Mouse (Mus musculus): Measurements from ENCODE around the gene Mgp.
"Not testable (repeated sequence)": the region's sequence is repeated elsewhere in the genome, so short reads cannot be mapped to it uniquely, and the experiment has no call there.

Gene Mgp

GRCm38 (mm10) chr6:136898222-136898621 lies 22.6 kb upstream of the Mgp start:
- no peak for DNase-seq (ENCODE audit: low spot score in 2 of 2)

GRCm38 (mm10) chr6:136897789-136898188 lies 22.2 kb upstream of the Mgp start:
- no peak for DNase-seq (ENCODE audit: low spot score in 2 of 2)

GRCm38 (mm10) chr6:136894532-136895339 lies 19.1 kb upstream of the Mgp start:
- no peak for DNase-seq (ENCODE audit: low spot score in 2 of 2)

GRCm38 (mm10) chr6:136892002-136892401 lies 16.4 kb upstream of the Mgp start:
- no peak for DNase-seq (ENCODE audit: low spot score in 2 of 2)

GRCm38 (mm10) chr6:136889554-136889953 lies 13.9 kb upstream of the Mgp start:
- no peak for DNase-seq (ENCODE audit: low spot score in 2 of 2)

GRCm38 (mm10) chr6:136889067-136889466 lies 13.4 kb upstream of the Mgp start:
- no peak for DNase-seq (ENCODE audit: low spot score in 2 of 2)

GRCm38 (mm10) chr6:136887854-136888253 lies 12.2 kb upstream of the Mgp start:
- DNase-seq (ENCODE audit: low spot score in 2 of 2): peak in 1 of 2 experiments; percentile 70

- not testable (repeated sequence) for DNase-seq (ENCODE audit: low spot score in 2 of 2)
Measured at GRCm38 (mm10) chr6:136884766-136885165, 9.1 kb upstream of the Mgp start.

- DNase-seq (ENCODE audit: low spot score in 2 of 2): no peak
Measured at GRCm38 (mm10) chr6:136883961-136884360, 8.3 kb upstream of the Mgp start.

- DNase-seq (ENCODE audit: low spot score in 2 of 2): no peak
Measured at GRCm38 (mm10) chr6:136883431-136883915, 7.8 kb upstream of the Mgp start.

GRCm38 (mm10) chr6:136881678-136882077 lies 6.1 kb upstream of the Mgp start:
- no peak for DNase-seq (ENCODE audit: low spot score in 2 of 2)

GRCm38 (mm10) chr6:136874599-136874998 lies 1.0 kb downstream of the Mgp start:
- DNase-seq (ENCODE audit: low spot score in 2 of 2): no peak

- no peak for DNase-seq (ENCODE audit: low spot score in 2 of 2)
Measured at GRCm38 (mm10) chr6:136868921-136869320, 6.7 kb downstream of the Mgp start.

GRCm38 (mm10) chr6:136866150-136866549 lies 9.5 kb downstream of the Mgp start:
- no peak for DNase-seq (ENCODE audit: low spot score in 2 of 2)

GRCm38 (mm10) chr6:136865360-136865759 lies 10.3 kb downstream of the Mgp start:
- no peak for DNase-seq (ENCODE audit: low spot score in 2 of 2)

GRCm38 (mm10) chr6:136861020-136861419 lies 14.6 kb downstream of the Mgp start:
- DNase-seq (ENCODE audit: low spot score in 2 of 2): no peak

GRCm38 (mm10) chr6:136858420-136858819 lies 17.2 kb downstream of the Mgp start:
- DNase-seq (ENCODE audit: low spot score in 2 of 2): no peak

- no peak for DNase-seq (ENCODE audit: low spot score in 2 of 2)
Measured at GRCm38 (mm10) chr6:136857873-136858260, 17.8 kb downstream of the Mgp start.

- DNase-seq (ENCODE audit: low spot score in 2 of 2): peak in 1 of 2 experiments; percentile 32
Measured at GRCm38 (mm10) chr6:136857186-136857872, 18.3 kb downstream of the Mgp start, which contains the start of gene Art4. Gene Art4 (minus strand): TSS chr6:136857733.

GRCm38 (mm10) chr6:136856071-136856636 lies 19.5 kb downstream of the Mgp start:
- DNase-seq (ENCODE audit: low spot score in 2 of 2): no peak

GRCm38 (mm10) chr6:136855183-136855582 lies 20.4 kb downstream of the Mgp start:
- no peak for DNase-seq (ENCODE audit: low spot score in 2 of 2)

- no peak for DNase-seq (ENCODE audit: low spot score in 2 of 2)
Measured at GRCm38 (mm10) chr6:136854361-136854781, 21.3 kb downstream of the Mgp start.

All from urinary bladder, postnatal 4 days (tissue).